Mouse (Mus musculus): ENCODE measurements around the gene Igf1r.

DNA sequence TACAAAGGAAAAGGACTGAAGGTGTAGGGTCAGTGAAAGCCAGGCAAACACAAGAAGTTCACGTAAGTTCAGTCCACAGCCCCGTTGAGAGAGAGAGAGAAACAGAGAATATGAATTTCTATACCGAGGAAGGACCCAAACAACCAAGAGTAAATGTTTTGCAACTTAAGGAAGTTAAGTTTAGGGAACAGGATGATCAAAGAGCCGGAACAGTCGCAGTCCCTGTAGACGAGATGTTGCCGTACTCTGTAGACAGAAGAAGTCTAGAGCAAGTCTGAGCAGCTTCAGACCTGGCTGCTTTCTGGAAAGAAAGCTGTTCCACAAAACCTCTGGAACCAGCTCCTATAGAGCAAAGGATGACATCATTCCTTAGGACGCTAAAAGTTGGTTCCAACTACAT, 160.0 kb downstream of the Igf1r start:
- no peak for TF ChIP-seq POLR2A (IDR thresholded peaks at IDR 0.05; ENCODE audit: borderline replicate concordance, control insufficient read depth, low read depth, low read length)
- TF ChIP-seq CTCF (IDR thresholded peaks at IDR 0.05; ENCODE audit: control insufficient read depth, insufficient read depth, low read length): no peak
